Mouse (Mus musculus): ENCODE measurements around the gene Bace1.
"Not testable (repeated sequence)": the region's sequence is repeated elsewhere in the genome, so short reads cannot be mapped to it uniquely, and the experiment has no call there.

Bace1 gene

DNA sequence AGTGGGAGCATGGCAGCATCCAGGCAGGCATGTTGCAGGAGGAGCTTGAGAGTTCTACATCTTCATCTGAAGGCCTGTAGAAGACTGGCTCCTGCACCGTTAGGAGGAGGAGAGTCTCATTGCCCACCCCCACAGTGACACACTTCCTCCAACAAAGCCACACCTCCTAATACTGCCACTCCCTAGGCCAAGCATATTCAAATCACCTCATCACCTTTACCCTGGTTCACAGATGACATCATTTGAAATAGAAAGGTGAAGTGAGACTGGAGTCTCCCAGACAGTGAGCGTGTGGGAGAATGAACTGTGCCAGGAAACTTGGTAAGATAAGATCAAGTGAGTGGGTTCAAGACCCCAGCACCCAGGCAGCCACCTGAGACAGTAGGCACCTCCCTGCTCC lies 4.9 kb upstream of the Bace1 start:
- no peak for DNase-seq (ENCODE audit: low spot score in 2 of 2)

DNA sequence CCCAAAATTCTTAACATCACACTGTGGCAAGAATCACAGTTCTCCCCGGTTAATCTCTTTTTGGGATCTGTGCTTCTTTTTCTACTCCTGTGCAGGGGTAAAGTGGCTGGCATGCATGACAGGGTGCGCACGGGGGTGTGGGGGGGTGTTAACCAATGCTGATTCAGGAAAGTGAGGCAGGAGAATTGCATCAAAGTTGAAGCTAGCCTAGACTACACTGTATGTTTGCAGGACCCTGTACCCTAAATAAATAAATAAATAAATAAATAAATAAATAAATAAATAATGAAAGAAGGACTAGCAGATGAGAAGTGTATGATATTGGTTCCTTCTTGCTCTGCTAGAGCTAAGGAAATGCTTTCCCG lies 329 bp upstream of the Bace1 start:
- DNase-seq (ENCODE audit: low spot score in 2 of 2): no peak

DNA sequence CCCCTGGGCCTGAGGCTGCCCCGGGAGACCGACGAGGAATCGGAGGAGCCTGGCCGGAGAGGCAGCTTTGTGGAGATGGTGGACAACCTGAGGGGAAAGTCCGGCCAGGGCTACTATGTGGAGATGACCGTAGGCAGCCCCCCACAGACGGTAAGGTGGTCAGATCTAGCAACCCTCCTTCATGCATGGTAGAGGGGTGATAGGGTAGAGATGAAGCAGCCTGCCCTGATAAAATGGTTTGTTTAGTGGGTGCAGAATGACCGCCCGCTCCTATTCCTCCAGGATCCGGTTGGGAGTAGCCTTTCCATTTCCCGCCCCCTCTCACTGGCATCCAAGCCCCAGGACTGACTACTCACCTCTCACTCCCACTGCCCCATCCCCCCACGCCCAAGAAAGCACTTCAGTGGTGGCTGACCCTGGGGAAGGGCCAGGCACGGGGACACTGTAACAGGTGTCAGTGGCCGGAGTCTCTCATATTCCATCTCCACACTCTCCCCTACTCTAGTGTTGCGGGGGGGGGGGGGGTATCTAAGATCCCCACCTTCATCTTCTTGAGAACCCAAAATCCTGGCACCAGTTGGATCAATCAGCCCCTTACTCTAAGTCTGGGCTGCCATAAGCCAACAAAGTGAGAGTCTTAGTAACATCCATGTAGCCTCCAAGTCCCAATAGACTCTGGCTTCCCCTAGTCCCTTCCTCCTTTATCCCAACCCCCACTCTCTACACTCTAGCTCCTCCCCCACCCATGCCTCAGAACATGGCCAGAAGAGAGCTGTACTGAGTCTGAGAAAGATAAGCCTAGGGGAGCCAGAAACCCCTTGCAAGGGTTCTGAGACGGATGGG lies 980 bp downstream of the Bace1 start:
- no peak for DNase-seq (ENCODE audit: low spot score in 2 of 2)

DNA sequence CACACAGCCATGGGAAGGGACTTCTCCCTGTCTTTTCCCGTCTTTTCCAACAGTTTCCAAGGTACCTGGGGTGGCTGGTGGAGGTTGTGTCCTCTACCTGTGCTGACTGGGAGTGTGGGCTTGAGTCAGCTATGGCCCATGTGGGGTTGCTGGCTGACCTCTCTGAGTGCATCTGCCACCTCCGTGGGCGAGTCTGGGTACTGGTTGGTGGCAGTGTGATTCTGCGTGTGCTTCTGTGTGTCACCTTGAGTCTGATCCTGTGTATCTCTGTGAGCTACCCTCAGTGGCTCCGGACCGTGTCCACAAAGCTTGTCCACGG lies 1.6 kb downstream of the Bace1 start:
- DNase-seq (ENCODE audit: low spot score in 2 of 2): no peak

DNA sequence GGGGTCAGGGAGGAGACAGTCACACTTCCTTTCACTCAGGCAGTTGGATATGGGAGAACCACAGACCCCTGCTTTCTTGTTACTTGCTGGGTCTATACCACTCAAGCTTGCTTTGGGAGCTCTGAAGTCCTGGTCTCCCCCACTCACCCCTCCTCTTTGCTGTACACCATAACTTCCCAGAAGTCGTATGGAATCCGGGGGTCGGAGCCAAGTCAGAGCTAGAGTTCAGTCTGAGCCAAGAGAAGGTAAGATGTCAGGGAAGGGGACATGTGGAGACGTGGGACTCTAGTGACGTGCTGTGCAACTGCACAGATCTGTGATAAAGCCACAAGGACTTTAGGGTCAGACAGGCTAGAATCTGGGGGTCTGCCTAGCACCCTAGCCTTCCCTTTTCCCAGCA lies 2.0 kb downstream of the Bace1 start:
- DNase-seq (ENCODE audit: low spot score in 2 of 2): no peak

DNA sequence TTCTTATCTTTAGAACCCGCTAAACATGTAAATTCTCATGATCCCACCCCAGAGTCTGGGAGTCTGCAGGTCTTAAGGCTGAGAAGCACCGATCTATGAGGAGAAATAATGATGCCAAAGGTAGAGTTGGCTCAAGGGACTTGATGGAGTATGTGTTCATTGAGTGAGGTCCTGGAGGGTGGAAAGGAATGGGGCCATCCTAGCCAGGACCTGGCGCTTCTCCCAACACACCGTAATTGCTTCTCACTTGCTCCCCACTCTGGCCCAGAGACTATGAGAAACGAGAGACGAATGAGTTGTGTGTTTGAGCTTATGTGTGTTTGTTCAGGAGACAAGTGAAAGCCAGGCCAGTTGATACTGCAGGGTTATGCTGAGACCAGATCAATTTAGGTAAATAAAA lies 3.1 kb downstream of the Bace1 start:
- no peak for DNase-seq (ENCODE audit: low spot score in 2 of 2)

DNA sequence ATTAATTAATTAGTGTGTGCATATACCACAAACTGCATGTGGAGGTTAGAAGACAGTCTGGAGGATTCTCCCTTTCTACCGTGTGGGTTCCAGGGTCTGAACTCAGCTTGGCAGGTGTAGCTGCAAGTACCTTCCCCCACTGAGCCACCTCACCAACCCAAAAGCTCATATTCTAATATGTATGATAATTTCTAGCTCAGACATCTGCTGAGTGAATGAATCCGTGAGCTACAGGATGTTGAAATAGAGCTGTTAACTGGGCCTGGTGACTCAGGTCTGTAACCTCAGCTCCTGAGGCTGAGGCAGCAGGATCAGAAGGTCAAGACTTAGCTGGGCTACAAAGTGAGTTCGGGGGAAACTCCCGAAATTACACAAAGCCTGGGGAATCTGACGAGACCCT lies 4.6 kb downstream of the Bace1 start:
- DNase-seq (ENCODE audit: low spot score in 2 of 2): no peak

DNA sequence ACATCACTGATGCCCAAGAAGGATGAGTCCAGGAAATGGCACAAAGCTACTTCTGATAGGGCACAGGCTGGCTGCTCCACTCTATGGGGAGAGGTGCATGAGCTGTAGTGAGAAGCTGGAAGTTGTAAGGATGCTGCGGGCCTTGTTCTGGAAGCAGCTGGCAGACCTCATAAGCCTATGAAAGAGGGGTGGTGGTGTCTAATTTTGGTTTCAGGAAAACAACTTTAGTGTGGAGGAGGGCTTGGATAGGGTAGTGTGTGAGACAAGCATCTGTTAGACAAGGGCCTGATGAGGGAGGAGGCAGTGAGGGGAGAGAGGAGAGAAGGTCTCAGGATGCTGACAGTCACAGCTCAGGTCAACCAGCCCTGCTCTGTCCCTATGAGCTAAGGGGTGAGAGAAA lies 5.4 kb downstream of the Bace1 start:
- no peak for DNase-seq (ENCODE audit: low spot score in 2 of 2)

DNA sequence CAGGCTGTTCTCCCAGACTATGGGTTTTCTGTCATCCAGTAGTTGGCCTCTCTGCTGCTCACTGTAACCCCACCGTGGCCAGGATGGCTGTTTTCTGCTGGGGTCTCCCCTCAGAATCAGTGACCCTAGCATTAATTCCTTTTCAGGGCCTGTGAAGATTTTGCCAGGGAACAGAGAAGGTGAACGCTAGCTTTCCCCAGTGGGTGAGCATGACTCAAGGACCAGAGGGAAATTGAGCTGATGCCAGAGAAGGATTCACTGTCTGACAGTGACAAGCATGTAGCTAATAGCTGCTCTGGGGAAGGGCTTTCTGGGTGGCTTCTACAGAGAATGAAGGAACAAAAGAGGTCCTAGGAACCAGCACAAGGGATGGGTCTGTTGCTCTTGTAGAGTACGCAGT lies 7.2 kb downstream of the Bace1 start:
- DNase-seq (ENCODE audit: low spot score in 2 of 2): no peak

DNA sequence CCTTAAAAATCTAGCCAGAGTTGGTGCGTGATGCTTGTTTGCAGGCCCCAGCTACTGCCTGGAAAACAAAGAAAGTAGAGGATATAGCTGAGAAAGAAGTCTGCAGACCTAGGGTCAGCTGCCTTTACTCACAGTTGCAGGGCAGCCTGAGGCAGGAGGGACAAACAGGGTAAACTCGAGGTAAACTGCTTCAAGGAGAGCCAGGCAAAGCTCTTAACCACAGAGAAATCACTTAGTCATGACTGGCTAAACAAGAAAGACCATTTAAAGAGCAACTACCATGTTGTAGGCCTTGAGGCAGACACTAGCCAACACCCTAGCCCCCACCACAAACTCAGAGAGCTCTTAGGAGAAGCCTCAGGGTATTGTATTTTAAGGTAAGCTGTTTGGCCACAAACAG lies 7.8 kb downstream of the Bace1 start:
- not testable (repeated sequence) for DNase-seq (ENCODE audit: low spot score in 2 of 2)

DNA sequence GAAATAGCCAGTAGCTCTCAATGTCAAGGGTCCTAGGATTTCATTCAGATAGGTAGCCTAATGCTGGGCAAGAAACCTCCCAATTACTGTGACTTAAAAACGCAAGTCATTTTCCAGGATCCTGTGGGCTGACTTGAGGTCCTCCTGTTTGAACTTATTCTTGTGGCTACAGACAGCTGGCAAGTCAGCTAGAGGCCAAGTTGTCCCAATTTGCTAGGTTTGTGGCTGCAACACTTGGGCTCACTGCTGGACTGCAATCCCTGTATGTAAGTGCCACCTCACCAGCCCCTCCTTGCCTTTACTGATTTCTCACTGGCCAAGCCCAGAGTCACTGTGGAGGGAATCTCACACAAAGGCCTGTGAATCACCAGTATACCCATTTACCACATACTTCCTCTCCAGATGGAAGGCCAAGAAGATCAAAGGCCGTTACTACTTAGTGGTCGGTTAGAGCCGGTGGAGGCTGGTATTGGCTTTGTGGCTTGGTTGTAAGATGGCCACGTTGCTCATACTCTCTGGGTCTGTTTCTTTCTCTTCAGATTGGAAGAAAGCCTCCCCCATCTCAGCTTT lies 8.6 kb downstream of the Bace1 start:
- no peak for DNase-seq (ENCODE audit: low spot score in 2 of 2)

DNA sequence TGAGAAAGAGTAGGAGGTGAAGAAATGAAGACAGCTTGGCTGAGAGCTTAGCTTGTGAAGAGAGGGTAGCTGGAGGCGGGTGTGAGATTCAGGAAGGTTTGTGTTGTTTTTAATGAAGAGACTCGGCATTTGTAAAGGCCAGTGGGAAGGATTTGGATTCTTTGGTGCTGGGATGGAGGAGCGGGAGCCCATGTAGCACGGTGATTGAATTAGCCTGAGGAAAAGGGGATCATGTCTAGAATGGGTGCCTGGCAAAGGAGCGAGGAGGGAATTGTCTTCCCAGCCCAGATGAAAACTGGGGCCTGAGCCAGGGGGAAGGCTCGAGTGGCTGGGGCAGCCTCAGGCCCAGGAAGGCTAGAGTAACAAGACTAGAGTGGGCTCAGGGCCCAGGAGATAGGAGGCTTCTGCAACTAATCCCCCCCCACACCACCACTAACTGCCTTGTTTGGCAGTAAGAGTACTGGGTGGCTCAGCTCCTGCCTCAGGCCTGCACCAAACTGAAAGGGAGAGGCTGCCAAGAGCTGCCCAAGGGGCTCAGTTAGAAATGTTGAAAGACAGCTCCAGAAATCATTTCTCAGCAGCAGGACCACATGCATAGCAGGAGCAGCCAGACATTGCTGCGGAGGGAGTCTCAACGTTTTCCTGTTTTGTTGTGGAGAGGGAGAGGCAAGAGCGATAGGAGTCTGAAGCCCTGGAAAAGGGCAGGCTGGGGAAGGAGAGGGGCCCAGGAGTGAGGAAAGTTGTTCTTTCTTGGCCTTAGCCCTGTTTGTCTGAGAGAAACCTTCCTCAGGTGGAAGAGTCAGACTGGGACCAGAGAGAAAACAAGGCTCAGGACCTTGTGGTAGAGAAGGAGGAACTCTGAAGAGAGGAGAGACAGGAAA lies 11.4 kb downstream of the Bace1 start:
- no peak for DNase-seq (ENCODE audit: low spot score in 2 of 2)

DNA sequence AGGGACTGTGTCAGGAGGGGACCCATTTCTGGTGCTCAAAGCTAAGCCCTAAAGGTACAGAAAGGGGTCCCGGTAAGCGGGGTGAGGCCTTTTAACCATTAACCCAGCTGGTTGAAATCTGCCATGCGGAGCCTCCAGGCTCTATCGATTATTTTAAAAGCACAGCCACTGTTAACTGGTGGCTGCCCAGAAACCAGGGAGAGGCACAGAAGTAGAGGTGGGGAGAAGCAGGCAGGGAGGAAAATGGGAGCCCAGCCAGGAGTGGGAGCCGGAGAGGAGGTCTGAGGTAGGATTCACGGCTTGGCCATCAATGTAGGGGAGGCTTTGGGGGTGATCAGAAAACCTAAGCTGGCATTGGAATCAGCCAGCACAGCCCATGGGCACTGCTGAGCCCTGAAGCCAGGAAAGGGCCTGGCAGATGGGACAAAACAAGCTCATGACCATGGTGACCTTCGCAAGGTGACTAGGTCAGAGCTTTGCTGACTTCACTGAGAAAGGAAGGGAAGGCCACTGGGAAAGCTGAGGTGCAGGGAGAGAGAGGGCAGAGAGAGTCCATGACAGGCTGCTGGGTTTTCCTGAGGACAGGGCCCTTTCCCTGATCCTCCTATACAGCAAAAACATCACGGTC lies 12.3 kb downstream of the Bace1 start:
- DNase-seq (ENCODE audit: low spot score in 2 of 2): no peak

DNA sequence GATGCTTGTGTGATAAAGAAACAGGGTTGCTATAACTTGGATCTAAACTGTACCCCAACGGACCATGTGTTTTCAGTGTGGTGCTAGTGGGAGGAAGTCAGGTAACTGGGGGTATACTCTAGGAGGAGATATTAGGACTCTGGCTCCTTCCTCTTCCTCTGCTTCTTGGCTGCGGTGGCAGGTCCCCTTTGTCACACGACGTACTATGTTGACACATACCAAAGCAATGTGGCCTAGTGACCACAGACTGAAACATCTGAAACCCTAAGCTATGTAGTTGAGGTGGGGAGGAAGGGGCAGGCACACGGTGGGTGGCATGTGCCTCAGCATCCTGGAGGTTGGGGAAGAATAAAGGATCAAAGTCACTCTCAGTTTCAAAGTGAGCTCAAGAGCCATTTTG lies 12.9 kb downstream of the Bace1 start:
- no peak for DNase-seq (ENCODE audit: low spot score in 2 of 2)

DNA sequence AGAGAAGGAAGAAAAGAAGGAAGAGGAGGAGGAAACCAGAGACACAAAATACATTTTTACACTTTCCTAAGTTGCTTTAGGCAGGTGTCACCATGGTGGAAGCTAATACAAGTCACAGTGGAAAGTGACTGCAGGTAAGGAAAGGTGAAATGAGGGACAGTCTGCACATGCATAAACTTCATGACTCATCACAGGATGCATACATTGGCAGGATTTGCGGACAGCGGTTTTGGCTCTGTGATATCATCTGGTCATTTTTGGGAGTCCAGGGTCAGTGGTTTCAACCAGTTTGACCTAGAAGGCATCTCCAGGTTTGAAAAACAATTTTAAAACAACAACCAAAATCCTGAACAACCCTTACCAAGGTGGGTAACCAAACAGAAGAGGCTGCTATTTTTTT lies 13.4 kb downstream of the Bace1 start:
- DNase-seq (ENCODE audit: low spot score in 2 of 2): no peak

DNA sequence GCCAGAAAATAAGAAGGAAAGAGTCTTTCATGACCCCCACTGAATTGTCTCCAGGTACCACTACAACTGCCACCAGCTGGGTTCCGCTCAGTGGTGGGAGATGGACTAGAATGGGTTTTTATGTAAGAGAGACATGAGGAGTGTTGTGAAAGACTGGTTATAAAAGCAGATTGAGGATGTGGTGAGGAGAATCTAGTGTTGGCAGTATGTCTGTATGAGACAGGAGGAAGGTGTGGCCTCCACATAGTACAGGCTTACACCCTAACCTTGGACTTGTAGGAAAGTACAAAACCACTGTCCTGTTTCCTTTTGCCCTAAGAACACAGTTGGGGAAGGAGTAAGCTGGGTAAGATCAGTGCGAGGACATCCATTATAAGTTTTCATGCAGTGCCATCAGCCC lies 15.3 kb downstream of the Bace1 start:
- no peak for DNase-seq (ENCODE audit: low spot score in 2 of 2)

DNA sequence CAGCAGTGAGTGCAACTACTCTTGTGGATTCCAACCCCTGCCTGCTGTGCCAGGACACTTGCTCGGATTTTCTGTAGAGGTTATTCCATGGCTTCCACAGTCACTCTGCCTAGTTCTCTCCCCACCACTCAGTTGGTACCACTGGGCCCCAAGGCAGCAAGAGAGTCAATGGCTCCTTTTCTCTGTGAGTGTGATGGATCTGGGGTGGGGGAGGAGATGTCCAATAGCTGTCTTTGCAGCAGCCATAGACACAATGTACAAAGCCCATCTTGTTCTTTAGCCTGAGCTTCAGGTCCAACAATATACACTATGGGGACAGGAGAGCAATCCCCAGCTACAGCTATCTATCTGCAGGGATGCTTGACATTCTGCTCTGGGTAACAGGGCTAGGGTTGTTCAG lies 15.8 kb downstream of the Bace1 start:
- DNase-seq (ENCODE audit: low spot score in 2 of 2): no peak

DNA sequence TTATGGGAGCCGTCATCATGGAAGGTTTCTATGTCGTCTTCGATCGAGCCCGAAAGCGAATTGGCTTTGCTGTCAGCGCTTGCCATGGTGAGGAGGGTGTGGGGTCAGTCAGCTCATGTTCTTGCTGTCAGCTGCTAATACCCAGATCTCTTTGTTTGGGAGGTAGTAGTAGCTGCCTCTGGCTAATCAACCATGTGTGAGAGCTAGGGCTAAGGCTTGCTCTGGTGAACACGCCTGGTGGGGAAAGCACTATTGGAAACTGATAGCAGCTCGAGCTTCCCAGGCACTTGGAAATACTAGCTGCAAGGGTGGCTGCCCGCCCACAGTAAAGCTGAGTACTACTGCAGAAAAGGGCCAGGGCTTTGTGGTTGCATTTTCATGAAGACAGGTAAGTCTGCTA lies 21.0 kb downstream of the Bace1 start:
- no peak for DNase-seq (ENCODE audit: low spot score in 2 of 2)

DNA sequence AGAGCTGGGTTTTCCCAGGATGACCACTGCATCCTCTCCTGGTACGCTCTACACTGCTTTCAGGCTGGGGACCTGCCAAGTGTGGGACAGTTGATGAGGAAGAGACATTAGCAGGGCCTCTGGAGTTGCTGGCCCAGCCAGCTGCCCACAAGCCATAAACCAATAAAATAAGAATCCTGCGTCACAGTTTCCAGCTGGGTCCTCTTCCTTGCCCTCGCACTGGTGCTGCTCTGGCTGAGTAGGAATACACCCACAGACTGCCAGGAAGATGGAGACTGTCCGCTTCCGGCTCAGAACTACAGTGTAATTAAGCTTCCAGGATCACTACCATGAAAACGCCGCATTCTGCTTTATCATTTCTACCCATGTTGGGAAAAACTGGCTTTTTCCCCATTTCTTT lies 23.4 kb downstream of the Bace1 start:
- no peak for DNase-seq (ENCODE audit: low spot score in 2 of 2)

DNA sequence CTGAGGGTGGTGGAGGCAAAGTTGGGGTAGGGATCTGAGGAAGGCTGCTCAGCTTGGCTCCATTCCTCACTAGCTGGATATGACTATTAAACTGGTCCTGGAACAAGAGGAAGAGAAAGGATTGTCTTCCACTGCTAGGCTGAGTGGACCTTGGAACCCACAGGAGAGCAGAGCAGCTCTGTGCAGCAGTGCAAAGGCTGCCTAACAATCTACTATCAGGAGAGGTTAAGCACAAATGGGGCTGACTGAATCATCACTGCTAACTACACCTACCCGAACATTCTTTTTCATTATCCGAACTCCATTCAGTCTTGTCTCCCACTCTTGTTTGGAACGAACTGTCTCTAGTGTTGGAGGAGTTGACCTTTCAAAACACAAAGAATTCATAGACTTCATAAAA lies 30.8 kb downstream of the Bace1 start:
- no peak for DNase-seq (ENCODE audit: low spot score in 2 of 2)

DNA sequence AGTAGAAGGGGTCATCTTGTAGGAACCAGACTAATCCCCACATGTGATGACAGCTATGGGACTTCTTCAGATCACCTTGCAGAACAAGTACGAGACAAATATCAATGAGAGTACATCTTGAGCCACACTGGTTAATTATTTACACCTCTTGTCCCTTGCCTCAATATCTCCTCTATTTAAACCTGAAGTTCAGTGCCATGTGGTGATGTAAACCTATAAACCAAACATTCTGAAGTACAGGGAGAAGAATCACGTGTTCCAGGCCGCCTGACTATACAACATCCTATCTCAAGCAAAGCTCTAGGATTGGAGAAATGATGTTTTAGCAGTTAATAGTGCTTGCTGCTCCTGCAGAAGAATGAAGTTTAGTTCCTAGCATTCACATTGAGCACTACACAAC lies 31.9 kb downstream of the Bace1 start:
- DNase-seq (ENCODE audit: low spot score in 2 of 2): no peak

DNA sequence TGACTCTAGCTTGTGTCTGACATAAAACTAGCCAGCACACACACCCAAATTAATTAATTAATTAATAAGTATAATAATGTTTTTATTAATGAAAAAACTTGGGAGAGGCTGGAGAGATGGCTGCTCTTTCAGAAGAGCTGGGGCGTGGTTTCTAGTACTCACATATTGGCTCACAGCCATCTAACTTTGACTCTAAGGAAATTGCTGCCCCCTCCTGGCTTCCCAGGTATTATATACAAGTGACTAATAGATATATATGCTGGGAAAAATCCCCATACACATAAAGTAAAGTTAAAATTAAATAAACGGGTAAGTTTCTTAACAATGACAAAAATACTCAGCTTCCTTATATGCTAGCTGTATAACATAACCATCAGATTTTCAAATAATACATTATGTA lies 39.5 kb downstream of the Bace1 start:
- DNase-seq (ENCODE audit: low spot score in 2 of 2): no peak

DNA sequence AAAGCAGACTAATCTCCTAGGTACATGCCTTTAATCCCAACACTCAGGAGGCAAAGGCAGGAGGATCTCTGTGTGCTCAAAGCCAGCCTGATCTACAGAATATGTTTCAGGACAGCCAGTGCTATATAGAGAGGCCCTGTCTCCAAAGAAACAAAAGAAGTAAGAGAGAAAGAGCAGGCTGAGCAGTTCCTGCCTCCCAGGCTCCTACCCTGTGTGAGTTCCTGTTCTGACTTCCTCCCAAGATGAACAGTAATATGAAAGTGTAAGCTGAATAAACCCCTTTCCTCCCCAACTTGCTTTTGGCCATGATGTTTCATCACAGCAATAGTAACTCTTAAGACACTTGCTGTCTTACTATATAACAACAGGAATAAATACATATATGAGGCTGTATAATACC lies 55.3 kb downstream of the Bace1 start:
- no peak for DNase-seq (ENCODE audit: low spot score in 2 of 2)
